Comparison of ENCODE assay signal across 23 mouse cellular contexts in the genomic region with DNA sequence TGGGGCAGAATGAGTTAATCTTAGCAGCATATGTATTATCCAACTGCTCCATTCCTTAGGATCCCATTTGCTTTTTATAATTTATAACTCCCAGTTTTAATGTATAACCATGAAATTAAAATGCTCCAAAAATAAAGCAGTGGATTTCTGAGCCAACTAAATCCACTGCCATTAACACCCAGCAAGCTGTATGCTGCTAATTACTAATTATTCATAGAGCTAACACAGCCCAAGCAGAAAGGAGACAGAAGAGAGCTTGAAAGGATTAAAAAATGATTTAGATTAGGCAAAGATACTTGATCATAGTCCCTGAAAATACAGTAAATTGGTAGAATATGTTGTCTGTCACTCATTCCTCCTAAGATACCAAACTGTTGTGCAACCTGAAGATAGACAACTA.
DNase-seq lines count a peak whose midpoint lies in the region; ATAC-seq and TF ChIP-seq lines count a peak whose summit lies in the region.
"Had no signal": no experiment of that assay in that cellular context is flagged by ENCODE, and none has a peak within 500 bp of the region (broad histone marks: within the 10 kb centered on the region; RNA-seq: fewer than 3 reads in every experiment).

No protein-coding gene starts in this region.

- H3K4me1 ChIP-seq in forebrain, embryonic 15.5 days: no peaks in the 10 kb centered on the region
- no peaks in the 10 kb centered on the region for H3K4me1 ChIP-seq in forebrain, embryonic 12.5 days
- H3K4me1 ChIP-seq in cortical plate, adult 2 months (ENCODE audit: control insufficient read depth, insufficient read depth, low read length): no peaks in the 10 kb centered on the region; the same call in 1 of the 2 replicates
- no peaks in the 10 kb centered on the region for H3K4me1 ChIP-seq in liver, embryonic 11.5 days (replicated peaks; ENCODE audit: control insufficient read depth, insufficient read depth, low read length)
- H3K4me1 ChIP-seq: embryonic facial prominence, embryonic 12.5 days; embryonic facial prominence, embryonic 15.5 days; heart, embryonic 12.5 days; heart, embryonic 15.5 days; hindbrain, embryonic 10.5 days; hindbrain, embryonic 13.5 days; intestine, embryonic 15.5 days had no signal

- H3K9ac ChIP-seq in forebrain, embryonic 15.5 days (replicated peaks): no peak overlapping the region
- H3K9ac ChIP-seq in forebrain, embryonic 12.5 days: no peak overlapping the region
- H3K9ac ChIP-seq in liver, embryonic 11.5 days (ENCODE audit: low read depth, low read length): no peak overlapping the region
- H3K9ac ChIP-seq: embryonic facial prominence, embryonic 12.5 days; embryonic facial prominence, embryonic 15.5 days; heart, embryonic 12.5 days; heart, embryonic 15.5 days; hindbrain, embryonic 13.5 days; intestine, embryonic 15.5 days had no signal

- no peaks in the 10 kb centered on the region for H3K9me3 ChIP-seq in forebrain, embryonic 15.5 days
- H3K9me3 ChIP-seq in forebrain, embryonic 12.5 days: no peaks in the 10 kb centered on the region
- H3K9me3 ChIP-seq in liver, embryonic 11.5 days (ENCODE audit: control insufficient read depth, low read length): no peaks in the 10 kb centered on the region
- H3K9me3 ChIP-seq: embryonic facial prominence, embryonic 12.5 days; embryonic facial prominence, embryonic 15.5 days; heart, embryonic 15.5 days; hindbrain, embryonic 10.5 days; hindbrain, embryonic 13.5 days; intestine, embryonic 15.5 days had no signal

- DNase-seq in brain, embryonic 14.5 days (ENCODE audit: low read depth): peak; percentile 44
- no peak for DNase-seq in lung, postnatal 25 days (ENCODE audit: low spot score)
- no peak for DNase-seq in liver, embryonic 11.5 days (ENCODE audit: low spot score)
- DNase-seq: adrenal gland, adult 2 months; adrenal gland, postnatal 14 days; cerebellum, adult 18-20 months; gastrocnemius, postnatal 25 days; heart, adult 18-20 months; heart, postnatal 10 days; heart, postnatal 36 days; kidney, adult 11 months had no signal

- H3K36me3 ChIP-seq in forebrain, embryonic 15.5 days: no peaks in the 10 kb centered on the region
- no peaks in the 10 kb centered on the region for H3K36me3 ChIP-seq in forebrain, embryonic 12.5 days (replicated peaks)
- no peaks in the 10 kb centered on the region for H3K36me3 ChIP-seq in liver, embryonic 11.5 days (ENCODE audit: control insufficient read depth, insufficient read depth, low read length)
- H3K36me3 ChIP-seq: embryonic facial prominence, embryonic 12.5 days; embryonic facial prominence, embryonic 15.5 days; heart, embryonic 12.5 days; heart, embryonic 15.5 days; hindbrain, embryonic 10.5 days; hindbrain, embryonic 13.5 days; intestine, embryonic 15.5 days had no signal

- TF ChIP-seq CTCF in brain, embryonic 14.5 days (IDR thresholded peaks at IDR 0.05; ENCODE audit: borderline replicate concordance, extremely low read depth, insufficient read depth, insufficient read length): no peak
- TF ChIP-seq CTCF in cortical plate, adult 2 months (IDR thresholded peaks at IDR 0.05; ENCODE audit: extremely low read depth, insufficient read depth, low read length): no peak

- H3K4me3 ChIP-seq in forebrain, embryonic 15.5 days: no peak overlapping the region
- H3K4me3 ChIP-seq in forebrain, embryonic 12.5 days (replicated peaks): no peak overlapping the region
- H3K4me3 ChIP-seq in cortical plate, adult 2 months (ENCODE audit: insufficient read depth, low read length): no peak overlapping the region
- H3K4me3 ChIP-seq in liver, embryonic 11.5 days (ENCODE audit: low read depth, low read length): no peak overlapping the region
- H3K4me3 ChIP-seq: embryonic facial prominence, embryonic 12.5 days; embryonic facial prominence, embryonic 15.5 days; heart, embryonic 12.5 days; heart, embryonic 15.5 days; hindbrain, embryonic 10.5 days; hindbrain, embryonic 13.5 days; intestine, embryonic 15.5 days had no signal

- H3K27ac ChIP-seq in forebrain, embryonic 15.5 days (replicated peaks): 0 out of 2 replicates have a peak overlapping the region, but pooled peaks have one; percentile 43
- H3K27ac ChIP-seq in forebrain, embryonic 12.5 days: no peak overlapping the region
- H3K27ac ChIP-seq in cortical plate, adult 2 months (ENCODE audit: insufficient read depth, low read length): 0 out of 2 replicates have a peak overlapping the region, but pooled peaks have one; percentile 29
- no peak overlapping the region for H3K27ac ChIP-seq in liver, embryonic 11.5 days (ENCODE audit: low read depth, low read length)
- H3K27ac ChIP-seq: embryonic facial prominence, embryonic 12.5 days; embryonic facial prominence, embryonic 15.5 days; heart, embryonic 15.5 days; hindbrain, embryonic 10.5 days; hindbrain, embryonic 13.5 days; intestine, embryonic 15.5 days had no signal

- ATAC-seq in forebrain, embryonic 15.5 days (replicated peaks): 0 out of 2 replicates have a peak, but pooled peaks have one; percentile 43
- no peak for ATAC-seq in forebrain, embryonic 12.5 days (ENCODE audit: low FRiP score)
- no peak for ATAC-seq in liver, embryonic 11.5 days (replicated peaks; ENCODE audit: low FRiP score)
- ATAC-seq: CD4-positive, CD25-positive, alpha-beta regulatory T cell, adult 4 months; hindbrain, embryonic 16.5 days; intestine, embryonic 15.5 days had no signal

- TF ChIP-seq POLR2A in brain, embryonic 14.5 days (IDR thresholded peaks at IDR 0.05; ENCODE audit: borderline replicate concordance, extremely low read depth, insufficient read depth, insufficient read length, poor library complexity, severe bottlenecking): no peak
- no peak for TF ChIP-seq POLR2A in cortical plate, adult 2 months (IDR thresholded peaks at IDR 0.05; ENCODE audit: extremely low read depth, insufficient read depth, low read length)

- H3K27me3 ChIP-seq in forebrain, embryonic 15.5 days: no peaks in the 10 kb centered on the region
- H3K27me3 ChIP-seq in forebrain, embryonic 12.5 days: no peaks in the 10 kb centered on the region
- H3K27me3 ChIP-seq in liver, embryonic 11.5 days (replicated peaks; ENCODE audit: control insufficient read depth, insufficient read depth, low read length): no peaks in the 10 kb centered on the region
- H3K27me3 ChIP-seq: embryonic facial prominence, embryonic 12.5 days; embryonic facial prominence, embryonic 15.5 days; heart, embryonic 12.5 days; heart, embryonic 15.5 days; hindbrain, embryonic 13.5 days; intestine, embryonic 15.5 days had no signal

- H3K4me2 ChIP-seq in forebrain, embryonic 15.5 days (replicated peaks): no peak overlapping the region
- H3K4me2 ChIP-seq in forebrain, embryonic 12.5 days: no peak overlapping the region
- H3K4me2 ChIP-seq in liver, embryonic 11.5 days: no peak overlapping the region
- H3K4me2 ChIP-seq: embryonic facial prominence, embryonic 12.5 days; embryonic facial prominence, embryonic 15.5 days; heart, embryonic 12.5 days; heart, embryonic 15.5 days; hindbrain, embryonic 13.5 days; intestine, embryonic 15.5 days had no signal

Comparison
In these comparisons a context has a peak if more than half of its experiments do, and no peak if none do; other contexts are left out.
1. H3K27ac ChIP-seq: peak in forebrain, embryonic 15.5 days (single experiment) and cortical plate, adult 2 months (single experiment); none in forebrain, embryonic 12.5 days (single experiment) and liver, embryonic 11.5 days (single experiment).